Mouse (Mus musculus): Measurements from ENCODE around the gene Osbpl9. TPM values are rescaled to one million over a fixed set of nuclear protein-coding genes. Genes with fewer than 3 reads are reported as not detected.

The Osbpl9 gene
- total RNA-seq, 2 experiments from 2014 or later = 33.3 to 76.5 TPM

DNA sequence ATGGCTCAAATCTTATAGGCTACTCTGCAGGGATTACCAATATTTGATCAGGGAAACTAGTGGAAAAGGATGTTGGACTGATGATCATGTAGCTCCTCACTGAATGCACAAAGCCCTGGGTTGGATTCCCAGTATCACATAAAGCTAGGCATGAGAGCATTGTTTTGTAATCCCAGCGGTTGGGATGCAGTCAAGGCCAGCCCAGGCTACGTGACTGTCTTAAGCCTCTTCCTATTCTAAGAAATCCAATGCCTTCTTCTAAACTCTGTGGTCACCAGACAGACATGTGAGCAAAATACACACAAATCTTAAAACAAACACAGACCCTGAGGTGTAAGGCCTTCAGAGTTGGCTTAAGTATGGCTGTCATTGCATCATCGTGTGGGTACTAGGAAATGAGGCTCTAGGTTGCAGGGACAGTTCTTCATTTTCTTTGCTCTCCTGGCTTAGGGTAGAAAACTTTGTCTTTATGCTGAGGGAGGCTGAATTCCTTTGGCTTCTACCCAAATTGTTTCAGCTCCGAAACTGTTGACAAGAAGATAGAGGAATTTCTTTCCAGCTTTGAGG, 142.7 kb downstream of the Osbpl9 start:
- ATAC-seq (replicated peaks; ENCODE audit: low FRiP score, poor library complexity, severe bottlenecking) = no peak

DNA sequence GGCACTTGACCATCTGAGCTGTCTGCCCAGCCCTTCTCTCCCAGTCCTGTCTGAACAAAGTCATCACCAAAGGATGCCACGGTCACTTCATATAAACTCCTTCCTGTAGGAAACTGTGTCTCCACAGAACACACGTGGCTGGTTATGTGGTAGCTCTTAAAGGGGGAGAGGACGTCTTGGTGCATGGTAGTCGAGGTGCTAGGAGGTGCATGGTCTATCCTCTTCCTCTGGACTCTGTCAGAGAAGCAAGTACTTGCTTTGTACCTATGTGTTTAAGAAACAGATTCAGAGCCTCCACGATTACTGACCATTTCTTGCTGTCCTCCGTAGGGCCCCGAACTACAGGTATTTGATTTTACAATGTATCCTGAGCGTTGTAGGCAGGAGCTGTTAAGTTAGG, 144.4 kb downstream of the Osbpl9 start:
- no peak for ATAC-seq (replicated peaks; ENCODE audit: low FRiP score, poor library complexity, severe bottlenecking)

DNA sequence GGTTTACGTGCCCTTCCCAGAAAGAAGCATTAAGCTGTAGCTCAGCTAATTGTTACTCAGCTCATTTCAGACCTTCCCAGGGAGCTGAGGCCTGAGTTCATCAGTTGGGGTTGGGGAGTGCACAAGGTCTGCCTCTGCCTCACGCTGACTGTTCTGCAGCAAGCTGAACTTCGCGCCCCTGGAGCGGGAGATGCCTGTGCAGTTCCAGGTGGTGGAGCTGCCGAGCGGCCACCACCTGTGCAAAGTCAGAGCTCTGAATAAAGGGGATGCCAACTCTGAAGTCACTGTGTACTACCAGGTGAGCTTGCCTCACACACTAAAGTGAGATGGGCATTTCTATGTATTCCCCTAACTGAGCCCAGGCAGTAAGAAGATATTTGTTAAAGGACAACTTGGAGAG, 145.7 kb downstream of the Osbpl9 start:
- ATAC-seq (replicated peaks; ENCODE audit: low FRiP score, poor library complexity, severe bottlenecking) = no peak

DNA sequence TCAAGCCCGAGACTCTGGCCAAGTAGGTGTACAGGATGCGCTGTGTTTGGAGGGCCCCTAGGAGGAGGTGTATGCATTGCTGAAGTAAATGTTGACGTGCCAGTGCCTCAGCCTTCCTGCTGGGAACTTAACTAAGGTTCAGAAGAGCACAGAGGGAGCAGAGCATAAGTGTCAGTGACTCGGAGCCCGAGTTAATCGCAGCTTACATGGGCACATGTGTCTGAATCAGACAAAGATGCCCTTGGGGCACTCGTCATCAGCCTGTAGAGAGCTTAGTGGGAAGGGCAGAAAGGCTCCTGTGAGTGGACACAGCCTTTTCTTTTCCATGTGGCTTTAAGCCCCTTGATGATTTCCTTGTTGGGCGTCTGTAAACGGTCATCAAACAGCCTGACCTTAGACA, 148.1 kb downstream of the Osbpl9 start:
- ATAC-seq (replicated peaks; ENCODE audit: low FRiP score, poor library complexity, severe bottlenecking) = no peak

DNA sequence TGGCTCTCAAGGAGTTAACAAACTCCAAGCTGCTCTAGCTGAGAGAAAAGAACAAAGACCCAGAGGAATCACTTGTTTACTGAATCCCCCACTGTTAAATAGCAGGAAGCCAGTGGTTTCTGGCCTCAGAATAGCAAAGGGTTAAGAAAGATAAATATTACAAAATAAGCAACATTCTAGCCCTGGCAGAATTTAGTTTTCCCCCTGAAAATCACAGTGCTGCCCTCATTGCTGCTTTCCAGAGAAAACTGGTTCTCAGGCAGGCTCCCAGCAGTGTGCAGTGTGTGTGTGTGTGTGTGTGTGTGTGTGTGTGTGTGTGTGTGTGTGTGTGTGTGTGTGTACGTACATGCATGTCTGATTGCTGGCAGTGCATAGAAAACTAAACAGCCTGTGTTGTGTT, 149.8 kb downstream of the Osbpl9 start:
- ATAC-seq (replicated peaks; ENCODE audit: low FRiP score, poor library complexity, severe bottlenecking) = no peak

GRCm38 (mm10) chr4:109048258-109048657, 153.8 kb downstream of the Osbpl9 start:
- ATAC-seq (replicated peaks; ENCODE audit: low FRiP score, poor library complexity, severe bottlenecking) = no peak

GRCm38 (mm10) chr4:109043756-109044155, 158.3 kb downstream of the Osbpl9 start:
- no peak for ATAC-seq (replicated peaks; ENCODE audit: low FRiP score, poor library complexity, severe bottlenecking)

DNA sequence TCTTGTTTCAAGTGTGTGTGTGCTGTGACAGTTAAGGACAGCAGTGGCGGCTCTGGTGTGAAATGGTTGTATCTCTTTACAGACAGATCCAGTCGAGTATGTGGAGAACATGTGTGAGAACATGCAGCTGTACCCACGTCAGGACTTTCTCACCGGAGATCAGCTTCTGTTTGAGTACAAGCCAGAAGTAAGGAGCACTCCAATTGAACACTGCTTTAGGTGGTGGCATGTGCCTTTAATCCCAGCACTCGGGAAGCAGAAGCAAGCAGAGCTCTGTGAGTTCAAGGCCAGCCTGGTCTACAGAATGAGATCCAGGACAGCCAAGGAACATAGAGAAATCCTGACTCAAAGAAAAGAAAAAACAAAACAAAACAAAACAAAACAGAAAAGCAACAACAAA, 158.8 kb downstream of the Osbpl9 start:
- ATAC-seq (replicated peaks; ENCODE audit: low FRiP score, poor library complexity, severe bottlenecking) = no peak

DNA sequence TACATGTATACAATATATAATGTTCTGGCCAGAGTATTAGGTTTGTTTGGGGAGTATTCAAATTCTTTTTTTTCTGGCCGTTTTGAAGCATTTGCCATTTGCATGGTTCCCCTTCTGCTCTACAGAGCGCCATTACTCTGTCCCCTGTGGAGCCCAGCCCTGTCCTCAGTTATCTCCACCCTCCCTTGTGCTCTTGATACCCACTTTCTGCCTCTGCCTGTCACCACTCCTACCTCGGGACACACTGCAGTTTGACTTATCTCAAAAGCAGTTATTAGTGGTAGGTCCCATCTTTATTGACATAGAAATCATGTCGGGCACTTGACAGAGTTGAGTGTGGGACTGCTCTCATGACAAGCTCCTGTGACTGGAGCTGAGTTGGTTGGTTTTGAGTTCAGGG, 159.3 kb downstream of the Osbpl9 start:
- no peak for ATAC-seq (replicated peaks; ENCODE audit: low FRiP score, poor library complexity, severe bottlenecking)

- ATAC-seq (replicated peaks; ENCODE audit: low FRiP score, poor library complexity, severe bottlenecking) = peak; percentile 91
These were observed 165.7 kb downstream of the Osbpl9 start for GRCm38 (mm10) chr4:109036327-109036726.

GRCm38 (mm10) chr4:109030266-109030665, 171.8 kb downstream of the Osbpl9 start:
- 0 out of 2 replicates have a peak, but pooled peaks have one; percentile 8 for ATAC-seq (replicated peaks; ENCODE audit: low FRiP score, poor library complexity, severe bottlenecking)

- ATAC-seq (replicated peaks; ENCODE audit: low FRiP score, poor library complexity, severe bottlenecking) = 0 out of 2 replicates have a peak, but pooled peaks have one; percentile 51
These were observed 172.2 kb downstream of the Osbpl9 start for GRCm38 (mm10) chr4:109029857-109030256.

- no peak for ATAC-seq (replicated peaks; ENCODE audit: low FRiP score, poor library complexity, severe bottlenecking)
These were observed 175.5 kb downstream of the Osbpl9 start for GRCm38 (mm10) chr4:109026543-109026942.

DNA sequence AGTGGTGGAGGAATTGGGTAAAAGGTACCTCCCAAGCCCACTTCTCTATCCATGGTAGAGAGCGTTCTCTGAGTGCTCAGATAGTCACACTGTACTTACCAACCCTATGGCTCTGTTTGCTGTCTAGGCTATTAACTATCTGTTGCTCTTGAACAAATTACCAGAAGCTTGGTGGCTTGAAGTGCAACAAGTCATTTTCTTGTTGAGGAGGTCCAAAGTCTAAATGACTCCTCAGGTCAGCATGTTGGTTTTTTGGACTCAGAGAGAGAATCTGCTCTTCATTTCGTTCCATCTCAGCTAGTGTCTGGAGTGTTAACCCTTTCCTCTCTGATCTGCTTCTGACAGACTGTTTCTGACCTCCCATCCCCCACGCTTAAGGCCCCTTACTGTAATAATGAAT, 177.0 kb downstream of the Osbpl9 start:
- no peak for ATAC-seq (replicated peaks; ENCODE audit: low FRiP score, poor library complexity, severe bottlenecking)

DNA sequence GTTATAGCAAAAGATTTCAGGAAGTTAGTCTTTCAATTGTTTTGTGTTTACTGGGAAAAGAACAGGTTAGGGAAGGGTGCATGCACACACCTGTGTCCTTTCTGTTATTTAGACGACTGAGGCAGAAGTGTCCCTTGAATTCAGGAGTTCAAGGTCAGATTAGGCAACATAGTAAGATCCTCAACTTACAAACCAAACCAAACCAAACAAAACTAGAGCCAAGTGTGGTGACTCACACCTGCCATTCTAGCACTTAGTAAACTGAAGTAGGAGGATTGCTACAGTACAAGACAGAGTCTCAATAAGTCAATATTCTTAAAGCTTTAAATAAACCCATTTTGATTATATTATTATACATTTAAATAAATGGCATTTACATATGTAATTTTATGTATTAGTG, 180.1 kb downstream of the Osbpl9 start:
- no peak for ATAC-seq (replicated peaks; ENCODE audit: low FRiP score, poor library complexity, severe bottlenecking)

DNA sequence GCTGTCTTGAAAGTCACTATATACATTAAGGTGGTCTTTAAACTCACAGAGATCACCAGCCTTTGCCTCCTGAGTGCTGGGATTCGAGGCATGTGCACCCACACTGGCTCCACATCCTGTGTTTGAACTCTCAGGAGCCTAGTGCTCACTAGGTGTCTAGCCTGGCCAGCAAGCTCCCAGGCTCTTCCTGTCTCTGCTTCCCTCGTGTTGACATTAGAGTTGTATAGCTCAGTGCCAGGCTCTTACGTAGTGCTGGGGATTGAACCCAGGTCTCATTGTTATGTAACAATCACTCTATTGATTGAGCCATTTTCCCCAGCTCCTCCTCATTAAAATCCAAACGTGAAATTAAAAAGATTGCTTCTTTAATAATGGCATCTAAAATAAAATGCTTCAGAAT, 182.8 kb downstream of the Osbpl9 start:
- ATAC-seq (replicated peaks; ENCODE audit: low FRiP score, poor library complexity, severe bottlenecking) = no peak

- no peak for ATAC-seq (replicated peaks; ENCODE audit: low FRiP score, poor library complexity, severe bottlenecking)
These were observed 184.6 kb downstream of the Osbpl9 start for GRCm38 (mm10) chr4:109017441-109017840.

DNA sequence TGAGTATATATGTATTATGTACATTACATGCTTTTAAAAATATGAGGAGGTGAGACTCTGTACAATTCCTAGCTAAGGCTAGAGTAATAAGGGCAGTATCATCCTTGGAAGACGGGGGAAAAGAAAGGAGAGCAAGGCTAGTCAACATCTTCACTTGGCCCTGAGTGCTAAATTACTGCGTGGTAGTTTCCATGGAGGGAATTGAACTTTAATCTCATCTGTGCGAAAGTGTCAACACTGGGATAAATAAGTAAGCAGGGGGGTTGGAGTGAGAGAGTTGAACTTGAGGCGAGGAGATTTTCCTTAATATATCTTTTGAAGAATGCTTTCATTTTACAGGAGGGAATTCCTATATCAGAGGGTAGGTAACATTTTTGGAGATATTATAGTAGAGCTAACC, 188.0 kb downstream of the Osbpl9 start:
- ATAC-seq (replicated peaks; ENCODE audit: low FRiP score, poor library complexity, severe bottlenecking) = no peak

Measured in erythroblast, adult 5-6 weeks (primary cell).